Mouse (Mus musculus) embryo, embryonic 11 days (tissue): Measurements from ENCODE around the gene Tnfsf13.

Source experiments
- DNase-seq: peaks from one replicate; pipeline ENCODE4 v3.0.0-alpha.2; 2015

The Tnfsf13 gene

DNA sequence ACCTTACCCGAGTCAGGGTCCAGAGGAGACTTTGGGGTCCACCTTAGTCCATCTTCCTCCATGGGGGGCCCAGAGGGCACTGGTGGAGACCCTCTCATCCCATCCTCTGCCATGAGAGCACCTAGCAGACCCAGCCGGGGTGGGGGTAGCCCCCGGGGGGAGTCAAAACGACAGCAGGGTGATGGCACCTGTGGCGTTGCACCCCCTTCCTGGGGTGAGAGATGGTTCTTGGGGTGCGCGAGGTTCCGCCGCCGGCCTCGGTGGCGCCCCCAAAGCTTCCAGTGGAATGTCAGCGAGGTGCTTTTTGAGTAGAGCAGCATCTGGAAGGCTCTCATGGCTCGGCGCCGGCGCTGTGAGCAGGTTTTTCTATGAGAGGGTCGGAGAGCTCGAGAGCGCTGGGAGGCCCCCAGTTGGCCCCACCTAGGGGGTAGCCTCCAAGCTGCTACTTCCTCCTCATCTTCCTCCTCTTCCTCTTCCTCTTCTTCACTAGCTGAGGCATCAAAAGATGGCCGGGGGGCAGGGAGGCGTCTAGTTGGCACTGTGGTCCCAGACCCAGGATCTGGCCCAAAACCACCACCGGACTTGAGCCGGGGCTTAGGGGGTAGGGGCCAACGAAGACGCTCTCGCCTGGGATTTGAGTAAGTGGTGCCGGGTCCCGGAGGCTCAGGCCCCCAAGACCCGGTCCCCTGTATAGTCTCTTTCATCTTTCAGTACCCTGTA is 5.3 kb downstream of the Tnfsf13 start:
- no peak for DNase-seq

GRCm38 (mm10) chr11:69679144-69679543 is 6.4 kb downstream of the Tnfsf13 start:
- DNase-seq: no peak

DNA sequence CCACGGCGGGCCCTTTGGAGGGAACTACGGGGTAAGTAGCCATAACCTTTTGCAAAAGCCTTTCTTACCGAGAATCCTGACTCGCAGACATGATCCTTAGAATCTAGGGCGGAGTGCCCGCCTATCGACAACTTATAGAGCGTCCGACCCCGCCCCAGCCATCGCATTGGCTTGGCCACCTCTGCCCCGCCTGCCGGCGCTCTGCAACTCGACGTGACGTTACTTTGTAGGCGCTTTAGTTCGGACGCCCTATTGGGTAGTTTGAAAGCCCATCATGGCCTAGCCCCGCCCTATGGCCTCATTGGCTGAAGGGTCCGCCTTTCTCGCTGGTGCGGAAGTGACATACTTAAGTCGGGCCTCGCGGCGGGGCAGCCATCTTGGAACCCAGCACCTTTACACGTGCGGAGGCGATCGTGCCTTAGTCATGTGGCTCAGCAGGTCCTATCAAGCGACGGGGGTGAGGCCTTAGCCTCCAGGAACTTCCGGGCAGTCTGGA is 13.3 kb downstream of the Tnfsf13 start, which contains the start of gene Eif4a1:
TSS of gene Eif4a1 (minus strand) at position 213 of the 496 bp plus-strand sequence.
- DNase-seq: peak; percentile 100

DNA sequence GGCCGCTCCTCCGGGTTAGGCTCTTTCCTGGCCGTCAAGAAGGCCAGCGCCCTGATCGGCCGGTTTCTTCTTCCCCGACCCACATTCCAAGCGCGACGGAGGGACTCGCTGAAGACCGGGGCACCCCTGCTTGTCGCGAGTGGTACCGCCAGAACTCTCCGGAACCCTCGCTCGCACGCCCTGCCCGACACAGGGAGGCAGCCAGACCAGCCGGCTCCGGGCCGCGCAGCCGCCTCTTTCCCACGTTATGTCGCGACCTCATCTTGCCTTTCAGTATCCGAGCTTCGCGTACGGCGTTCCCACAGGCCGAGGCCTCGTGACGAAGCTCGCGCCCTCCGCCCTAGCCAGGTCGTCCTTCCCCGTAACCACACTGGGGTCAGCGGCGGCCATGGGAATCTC is 13.9 kb downstream of the Tnfsf13 start:
- DNase-seq: no peak

DNA sequence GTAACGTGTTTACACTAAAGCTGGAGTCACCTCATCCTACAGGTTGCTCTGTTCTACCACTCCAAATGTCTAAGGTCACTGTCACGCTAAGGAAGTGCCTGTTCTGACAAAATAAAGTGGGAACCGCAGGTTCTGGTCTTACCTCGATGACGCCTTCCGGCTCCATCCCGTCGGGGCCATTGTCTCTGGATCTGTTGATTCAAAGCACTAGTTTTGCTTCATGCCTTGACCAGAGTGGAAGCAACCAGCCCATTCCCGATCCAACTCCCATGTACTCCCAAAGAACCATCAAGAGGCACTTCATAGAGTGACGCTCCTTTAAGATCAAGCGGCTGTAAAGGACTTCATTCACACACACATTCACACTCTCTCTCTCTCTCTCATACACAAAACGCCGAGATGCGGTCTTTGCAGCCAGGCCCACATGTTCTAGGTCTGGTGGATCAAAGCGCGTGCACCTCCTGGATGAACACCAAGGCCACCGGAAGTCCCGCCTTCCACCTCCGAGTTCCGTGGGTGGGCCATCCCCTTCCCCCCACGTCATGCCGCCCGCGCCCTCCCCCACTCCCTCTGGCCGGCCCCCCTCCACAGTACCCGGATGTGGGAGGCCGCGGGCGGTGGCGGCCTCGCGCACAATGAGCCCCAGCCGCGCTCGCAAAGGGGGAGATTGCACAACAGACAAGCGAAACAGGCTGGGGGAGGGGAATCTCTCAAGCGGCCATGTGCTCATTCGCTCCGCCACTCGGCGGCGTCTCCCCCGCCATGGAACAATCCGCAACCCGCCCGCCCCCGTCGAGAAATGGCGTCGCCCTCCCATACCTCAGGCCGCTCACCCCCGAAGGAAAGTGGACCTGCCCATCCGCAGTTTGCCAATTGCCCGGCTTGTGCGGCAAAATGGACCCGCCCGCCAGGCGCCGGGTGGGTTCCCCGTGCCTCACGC is 14.5 kb downstream of the Tnfsf13 start:
- peak; percentile 96 for DNase-seq

- no peak for DNase-seq
These were observed 18.9 kb downstream of the Tnfsf13 start for GRCm38 (mm10) chr11:69666665-69667005.

- DNase-seq: peak; percentile 50
These were observed 19.5 kb downstream of the Tnfsf13 start, which contains the start of gene Cd68 for GRCm38 (mm10) chr11:69665961-69666664. TSS of gene Cd68 (minus strand) at chr11:69666153.

- no peak for DNase-seq
These were observed 20.1 kb downstream of the Tnfsf13 start for GRCm38 (mm10) chr11:69665457-69665960.

DNA sequence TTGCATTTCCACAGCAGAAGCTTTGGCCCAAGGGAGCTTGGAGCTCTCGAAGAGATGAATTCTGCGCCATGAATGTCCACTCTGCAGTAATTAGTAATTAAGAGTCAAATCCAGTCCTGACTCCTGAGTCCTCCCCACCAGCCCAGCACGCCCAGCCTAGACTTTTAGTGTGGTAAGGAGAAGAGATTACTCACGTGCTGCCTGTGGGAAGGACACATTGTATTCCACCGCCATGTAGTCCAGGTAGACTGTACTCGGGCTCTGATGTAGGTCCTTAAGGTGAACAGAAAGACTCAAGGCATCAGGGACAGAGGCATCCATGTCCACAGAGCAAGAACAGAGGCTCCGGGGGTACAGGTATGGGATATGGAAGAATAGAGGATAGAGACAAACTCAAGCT is 20.7 kb downstream of the Tnfsf13 start:
- no peak for DNase-seq

GRCm38 (mm10) chr11:69663795-69664194 is 21.8 kb downstream of the Tnfsf13 start:
- DNase-seq: no peak

GRCm38 (mm10) chr11:69662967-69663671 is 22.5 kb downstream of the Tnfsf13 start:
- no peak for DNase-seq

- peak; percentile 98 for DNase-seq
These were observed 23.2 kb downstream of the Tnfsf13 start, which contains the start of gene Mpdu1 for GRCm38 (mm10) chr11:69662213-69662966. TSS of gene Mpdu1 (minus strand) at chr11:69662642.

GRCm38 (mm10) chr11:69661221-69661881 is 24.2 kb downstream of the Tnfsf13 start:
- no peak for DNase-seq

DNA sequence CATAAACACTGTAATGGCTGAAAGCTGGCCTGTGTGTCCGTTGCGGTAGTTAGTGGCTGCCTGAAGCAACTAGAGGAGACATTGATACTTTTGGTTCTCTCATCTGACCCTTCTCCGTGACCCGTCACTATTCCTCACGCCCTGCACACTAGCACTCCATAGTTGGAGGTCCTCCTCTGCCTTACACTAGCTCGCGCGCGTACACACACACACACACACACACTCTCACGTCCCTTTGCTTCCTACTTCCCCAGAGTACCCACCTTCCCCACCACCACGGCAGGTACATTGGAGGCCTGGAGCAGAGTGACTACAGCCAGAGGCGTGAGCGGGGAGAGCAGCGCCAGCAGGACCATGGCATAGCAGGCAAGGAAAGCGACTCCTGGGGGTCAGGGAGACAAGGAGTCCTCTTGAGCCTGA is 28.1 kb downstream of the Tnfsf13 start:
- DNase-seq: no peak

GRCm38 (mm10) chr11:69656617-69657461 is 28.7 kb downstream of the Tnfsf13 start:
- peak; percentile 86 for DNase-seq

GRCm38 (mm10) chr11:69656065-69656455 is 29.5 kb downstream of the Tnfsf13 start:
- no peak for DNase-seq

GRCm38 (mm10) chr11:69655264-69656064 is 30.1 kb downstream of the Tnfsf13 start, which contains the start of gene Sox15:
TSS of gene Sox15 (plus strand) at chr11:69655314.
- DNase-seq: peak; percentile 90

DNA sequence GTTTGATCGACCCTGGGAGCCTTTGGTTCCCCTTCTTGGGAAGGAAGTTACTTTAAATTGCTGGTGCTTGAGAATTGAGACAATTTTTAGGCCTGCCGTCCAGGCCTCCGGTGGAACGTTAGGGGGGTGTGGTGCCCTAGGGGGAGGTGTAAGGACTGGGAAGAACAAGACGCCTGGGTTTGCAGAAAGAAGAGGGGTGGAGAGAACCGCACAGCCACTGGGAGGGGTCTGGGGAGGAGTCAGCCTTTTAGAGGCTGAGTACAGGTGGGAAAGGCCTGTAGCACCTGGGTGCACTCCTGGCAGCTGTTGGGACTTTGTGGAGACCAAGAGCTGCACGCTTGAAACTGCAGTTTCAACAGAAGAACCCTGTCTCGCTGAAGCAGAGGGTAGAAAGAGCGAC is 30.8 kb downstream of the Tnfsf13 start:
- DNase-seq: peak; percentile 8

- DNase-seq: peak; percentile 12
These were observed 32.2 kb downstream of the Tnfsf13 start for GRCm38 (mm10) chr11:69653399-69653798.
